Mouse (Mus musculus) limb, embryonic 11.5 days (tissue): ENCODE measurements around the gene Trim60. TPM values are rescaled to one million over a fixed set of nuclear protein-coding genes. Genes with fewer than 3 reads are reported as not detected.
A peak's percentile ranks its signal among the peaks of the same experiment; 100 is the strongest.

ENCODE experiments used
- ATAC-seq: fragments of 200-750 bp; cut with Nextera tagmentation; 2 replicates; pipeline ENCODE4 v1.8.0; 2017; ENCODE audit warnings: low read depth; ENCODE audit not compliant: insufficient number of reproducible peaks, low FRiP score, low TSS enrichment
- DNase-seq: peaks from one replicate; pipeline ENCODE4 v3.0.0-alpha.2; 2015; ENCODE audit warnings: low spot score
- H3K27ac ChIP-seq: fragments of 300-500 bp; sonication (generic); replicated peaks from 2 replicates; pipeline ENCODE4 v1.5.1; 2014; ENCODE audit warnings: low read depth, mild to moderate bottlenecking, low read length
- H3K27me3 ChIP-seq: fragments of 300-500 bp; sonication (generic); 2 replicates; pipeline ENCODE4 v1.6.1; 2014; ENCODE audit warnings: mild to moderate bottlenecking, low read length, mixed read lengths; ENCODE audit not compliant: control insufficient read depth, insufficient read depth
- H3K36me3 ChIP-seq: fragments of 300-500 bp; sonication (generic); 2 replicates; pipeline ENCODE4 v1.6.1; 2014; ENCODE audit warnings: mild to moderate bottlenecking, low read length, moderate library complexity, mixed read lengths; ENCODE audit not compliant: control insufficient read depth, insufficient read depth
- H3K4me1 ChIP-seq: fragments of 300-500 bp; sonication (generic); 2 replicates; pipeline ENCODE4 v1.6.1; 2014; ENCODE audit warnings: low read length, mixed read lengths; ENCODE audit not compliant: control insufficient read depth, insufficient read depth
- H3K4me2 ChIP-seq: fragments of 300-500 bp; sonication (generic); 2 replicates; pipeline ENCODE4 v1.6.1; 2014; ENCODE audit warnings: low read depth, mild to moderate bottlenecking, moderate library complexity; ENCODE audit not compliant: severe bottlenecking
- H3K4me3 ChIP-seq: fragments of 300-500 bp; sonication (generic); 2 replicates; pipeline ENCODE4 v1.5.1; 2014; ENCODE audit warnings: low read depth, low read length
- H3K9ac ChIP-seq: fragments of 300-500 bp; sonication (generic); 2 replicates; pipeline ENCODE4 v1.6.1; 2014; ENCODE audit warnings: mild to moderate bottlenecking, low read length
- H3K9me3 ChIP-seq: fragments of 300-500 bp; sonication (generic); 2 replicates; pipeline ENCODE4 v1.6.1; 2016; ENCODE audit warnings: low read length; ENCODE audit not compliant: control insufficient read depth
- WGBS: fragments of 180-500 bp; shearing (Covaris S2); extraction: QIAGEN DNeasy Blood & Tissue Kit; methylation state at CpG from one replicate; pipeline ENCODE4 v1.1.7; 2014; 5-methylcytosine and 5-hydroxymethylcytosine counted together
- polyA plus RNA-seq: library from polyadenylated mRNA; unstranded; fragments of >200 nt; fragmentation: Nextera tagmentation; extraction: Ambion mirVana; gene quantifications from 2 replicates; pipeline ENCODE4 v1.2.1, GENCODE M21; 2014

Trim60 gene
- polyA plus RNA-seq, 1 experiment from 2014 or later, result not detected

GRCm38 (mm10) chr8:65053554-65053953, 35.2 kb upstream of the Trim60 start:
- H3K27ac ChIP-seq, result peak overlapping the region; percentile 68
- WGBS, result 46% methylated on average over 3 of the region's 3 CpGs
- no peaks in the 10 kb centered on the region for H3K27me3 ChIP-seq
- no peak overlapping the region for H3K4me3 ChIP-seq
- H3K36me3 ChIP-seq, result no peaks in the 10 kb centered on the region
- H3K9ac ChIP-seq, result no peak overlapping the region
- peaks cover 8% of the 10 kb centered on the region for H3K4me1 ChIP-seq
- DNase-seq, result peak; percentile 31
- ATAC-seq, result peak; percentile 17; the same call in 1 of the 2 replicates
- no peak overlapping the region for H3K4me2 ChIP-seq
- H3K9me3 ChIP-seq, result no peaks in the 10 kb centered on the region

GRCm38 (mm10) chr8:65047801-65048200, 29.4 kb upstream of the Trim60 start:
- Histone ChIP-seq H3K36me3 (no peaks in the 10 kb centered on the region), H3K27me3 (no peaks in the 10 kb centered on the region), H3K9ac (no peak overlapping the region), H3K4me3 (no peak overlapping the region), H3K4me2 (no peak overlapping the region), H3K27ac (no peak overlapping the region), H3K4me1 (no peaks in the 10 kb centered on the region), H3K9me3 (no peaks in the 10 kb centered on the region)
- DNase-seq, result no peak
- WGBS, result 82% methylated on average over 4 of the region's 4 CpGs
- ATAC-seq, result no peak

DNA sequence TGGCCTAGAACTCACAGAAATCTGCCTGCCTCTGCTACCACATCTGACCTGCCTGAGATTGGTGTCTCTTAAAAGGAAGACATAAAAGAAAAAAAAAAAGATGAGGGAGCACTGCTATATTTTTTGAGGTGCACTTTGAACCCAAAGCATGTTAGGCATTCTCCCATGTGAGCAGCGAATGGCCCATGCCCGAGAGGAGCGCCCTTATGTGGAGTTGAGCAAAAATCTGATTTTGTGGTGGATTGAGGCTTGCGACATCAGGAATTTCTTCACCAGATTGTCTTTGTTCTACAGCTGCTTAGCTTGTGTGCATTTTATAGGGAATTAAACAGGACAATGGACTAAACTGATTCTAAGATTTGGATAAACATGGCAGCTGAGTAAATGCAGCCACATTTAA, 28.8 kb upstream of the Trim60 start:
- 91% methylated on average over 4 of the region's 4 CpGs for WGBS
- H3K4me2 ChIP-seq, result no peak overlapping the region
- H3K36me3 ChIP-seq, result no peaks in the 10 kb centered on the region
- no peaks in the 10 kb centered on the region for H3K27me3 ChIP-seq
- H3K9ac ChIP-seq, result no peak overlapping the region
- ATAC-seq, result no peak
- DNase-seq, result no peak
- no peaks in the 10 kb centered on the region for H3K4me1 ChIP-seq
- no peak overlapping the region for H3K27ac ChIP-seq
- no peak overlapping the region for H3K4me3 ChIP-seq
- no peaks in the 10 kb centered on the region for H3K9me3 ChIP-seq

- Histone ChIP-seq H3K9ac (no peak overlapping the region), H3K36me3 (no peaks in the 10 kb centered on the region), H3K9me3 (no peaks in the 10 kb centered on the region), H3K27ac (no peak overlapping the region), H3K4me1 (no peaks in the 10 kb centered on the region), H3K4me2 (no peak overlapping the region), H3K4me3 (no peak overlapping the region), H3K27me3 (no peaks in the 10 kb centered on the region)
- DNase-seq (no peak), ATAC-seq (no peak)
- 53% methylated on average over 5 of the region's 5 CpGs for WGBS
Observed at GRCm38 (mm10) chr8:65046565-65046964, 28.2 kb upstream of the Trim60 start.

DNA sequence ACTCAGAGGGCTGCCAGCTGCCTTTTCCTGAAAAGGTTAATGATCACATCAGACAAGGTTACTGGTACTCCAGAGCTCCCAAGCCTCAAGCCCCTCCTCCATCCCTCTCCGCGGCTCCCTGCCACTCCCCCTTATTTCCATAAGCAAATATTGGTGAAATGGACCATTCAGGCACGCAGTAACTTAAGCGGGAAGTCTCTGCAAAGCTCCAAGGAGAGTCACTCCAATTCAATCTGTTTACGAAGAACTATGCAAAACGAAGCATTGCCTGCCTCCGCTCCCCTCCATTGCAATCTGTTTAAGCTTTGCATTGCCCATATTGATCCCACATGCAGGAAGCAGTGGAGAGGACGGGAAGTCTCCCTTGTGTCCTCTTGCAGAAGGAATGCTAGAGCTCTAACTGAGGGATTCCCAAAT, 18.7 kb upstream of the Trim60 start, which contains the start of gene Apela:
Gene Apela, minus strand, starts transcription at position 220 of the 417 bp plus-strand sequence.
- H3K27ac ChIP-seq, result no peak within 1 kb of the TSS
- H3K4me1 ChIP-seq, result peaks cover 2% of the 10 kb centered on the region; the same call in 1 of the 2 replicates
- no peaks in the 10 kb centered on the region for H3K27me3 ChIP-seq
- peak within 1 kb of the TSS; percentile 9 for H3K4me3 ChIP-seq
- H3K9ac ChIP-seq, result no peak within 1 kb of the TSS
- ATAC-seq (peak; percentile 82), DNase-seq (peak; percentile 78)
- 1% methylated on average over 8 of the region's 8 CpGs for WGBS
- H3K36me3 ChIP-seq, result no peaks in the 10 kb centered on the region
- no peaks in the 10 kb centered on the region for H3K9me3 ChIP-seq
- peak within 1 kb of the TSS; percentile 43 for H3K4me2 ChIP-seq

DNA sequence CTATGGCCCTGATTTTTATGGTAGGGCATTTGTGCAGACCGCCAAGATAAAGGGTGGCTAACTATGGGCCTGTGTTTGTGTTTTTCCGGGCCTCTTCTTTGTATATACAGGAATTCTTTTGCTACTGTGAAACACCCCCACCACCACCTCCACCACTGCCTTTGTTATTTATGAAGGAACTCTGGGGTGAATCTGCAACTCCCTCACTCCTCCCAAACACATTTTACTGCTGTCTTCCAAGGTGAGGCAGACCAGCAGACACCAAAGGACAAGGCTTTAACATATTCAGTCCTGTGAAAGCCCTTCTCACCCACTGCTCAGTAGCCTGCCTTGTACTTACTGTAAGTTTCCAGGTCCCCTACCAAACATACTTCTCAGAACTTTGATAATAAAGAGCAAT, 15.8 kb upstream of the Trim60 start:
- ATAC-seq (no peak), DNase-seq (no peak)
- H3K4me3 ChIP-seq, result no peak overlapping the region
- H3K9ac ChIP-seq, result no peak overlapping the region
- no peaks in the 10 kb centered on the region for H3K27me3 ChIP-seq
- H3K4me1 ChIP-seq, result peaks cover 2% of the 10 kb centered on the region; the same call in 1 of the 2 replicates
- no peaks in the 10 kb centered on the region for H3K9me3 ChIP-seq
- WGBS, result 30% methylated on average over 2 of the region's 2 CpGs
- H3K4me2 ChIP-seq, result no peak overlapping the region
- H3K27ac ChIP-seq, result 0 out of 2 replicates have a peak overlapping the region, but pooled peaks have one; percentile 17
- no peaks in the 10 kb centered on the region for H3K36me3 ChIP-seq

DNA sequence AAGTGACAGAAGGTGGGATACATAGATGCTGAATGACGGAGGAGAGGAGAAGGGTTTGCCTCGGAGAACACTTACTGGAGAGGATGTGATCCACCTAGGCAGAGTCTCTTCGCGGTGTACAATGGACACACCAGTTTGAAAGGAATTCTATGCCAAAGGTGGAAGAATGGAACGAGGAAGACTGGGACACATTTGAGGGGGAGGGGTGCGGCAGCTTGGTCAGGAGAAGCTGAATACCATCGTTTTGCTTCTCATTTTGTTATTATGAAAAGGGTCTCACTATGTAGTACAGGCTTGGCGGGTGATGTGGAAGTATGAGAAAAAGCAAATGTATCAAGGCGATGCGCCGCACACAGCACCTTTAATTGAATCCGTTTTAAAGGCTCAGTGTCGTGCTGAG, 14.7 kb upstream of the Trim60 start:
- 83% methylated on average over 13 of the region's 13 CpGs for WGBS

GRCm38 (mm10) chr8:65032107-65032506, 13.7 kb upstream of the Trim60 start:
- H3K9ac ChIP-seq, result no peak overlapping the region
- peaks cover 2% of the 10 kb centered on the region; the same call in 1 of the 2 replicates for H3K4me1 ChIP-seq
- H3K27ac ChIP-seq, result no peak overlapping the region
- no peaks in the 10 kb centered on the region for H3K36me3 ChIP-seq
- ATAC-seq, result no peak
- DNase-seq, result no peak
- H3K9me3 ChIP-seq, result no peaks in the 10 kb centered on the region
- H3K4me2 ChIP-seq, result no peak overlapping the region
- WGBS, result 100% methylated on average over 1 of the region's 1 CpGs
- H3K27me3 ChIP-seq, result no peaks in the 10 kb centered on the region
- H3K4me3 ChIP-seq, result no peak overlapping the region

More for the DNA sequence above, 14.7 kb upstream of the Trim60 start:
- DNase-seq, result no peak
- no peaks in the 10 kb centered on the region for H3K9me3 ChIP-seq
- H3K4me3 ChIP-seq, result no peak overlapping the region
- H3K9ac ChIP-seq, result no peak overlapping the region
- no peak overlapping the region for H3K27ac ChIP-seq
- peaks cover 2% of the 10 kb centered on the region; the same call in 1 of the 2 replicates for H3K4me1 ChIP-seq
- no peak for ATAC-seq
- no peak overlapping the region for H3K4me2 ChIP-seq
- no peaks in the 10 kb centered on the region for H3K36me3 ChIP-seq
- H3K27me3 ChIP-seq, result no peaks in the 10 kb centered on the region
